Mouse (Mus musculus): ENCODE data around the gene Gm14137. TPM values are rescaled to one million over a fixed set of nuclear protein-coding genes. Genes with fewer than 3 reads are reported as not detected.

Gm14137 gene
- 0.83 and 0.90 TPM in 2 replicates for polyA plus RNA-seq (2015; fragmentation: Nextera tagmentation; extraction: Ambion mirVana)

DNA sequence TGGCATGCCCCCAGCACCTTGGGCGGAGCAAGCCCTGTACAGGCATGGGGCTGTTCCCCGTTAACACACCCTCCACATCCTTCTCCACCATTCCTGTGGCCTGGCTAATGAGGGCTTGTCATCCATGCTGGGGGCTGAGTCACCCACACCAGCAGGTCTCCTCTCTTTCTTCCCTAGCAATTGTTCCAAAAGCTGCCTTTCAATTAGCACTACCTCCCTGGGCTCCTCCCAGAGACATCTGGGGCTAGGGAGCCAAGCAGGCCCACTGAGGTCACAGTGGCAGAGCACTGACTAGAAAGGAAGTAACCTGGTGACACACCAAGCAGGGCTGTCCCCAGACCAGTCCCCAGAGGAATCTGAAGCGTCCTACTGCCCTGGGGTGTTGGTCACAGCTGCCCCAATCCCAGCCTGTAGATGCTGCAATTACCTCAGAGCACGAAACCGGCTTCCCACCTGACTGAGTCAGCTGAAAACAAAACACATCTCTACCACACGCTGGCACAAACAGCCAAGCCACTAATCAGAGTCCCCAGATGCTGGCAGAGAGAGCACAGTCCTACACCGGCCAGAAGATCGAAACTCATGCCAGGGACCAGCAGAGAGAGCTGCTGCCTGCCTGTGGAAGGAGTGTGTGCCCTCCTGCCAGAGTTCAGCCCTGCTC, at the start of gene Gm14137:
TSS of gene Gm14137 (plus strand) at position 519 of the 661 bp plus-strand sequence.
- Histone ChIP-seq H3K4me1 (peaks cover 15% of the 10 kb centered on the region), H3K27ac (replicated peaks) (no peak within 1 kb of the TSS), H3K4me3 (no peak within 1 kb of the TSS), H3K9me3 (no peaks in the 10 kb centered on the region), H3K4me2 (replicated peaks) (no peak within 1 kb of the TSS), H3K9ac (replicated peaks) (no peak within 1 kb of the TSS), H3K36me3 (peaks cover 9% of the 10 kb centered on the region; the same call in 1 of the 2 replicates), H3K27me3 (no peaks in the 10 kb centered on the region)
- peak; percentile 12; the same call in 1 of the 2 replicates for ATAC-seq (replicated peaks)
- 28% methylated on average over 8 of the region's 8 CpGs for WGBS

GRCm38 (mm10) chr2:119136346-119136898, 37.9 kb upstream of the Gm14137 start:
- Histone ChIP-seq H3K9ac (replicated peaks) (no peak overlapping the region), H3K27ac (replicated peaks) (no peak overlapping the region), H3K4me1 (no peaks in the 10 kb centered on the region), H3K36me3 (peaks cover 64% of the 10 kb centered on the region), H3K4me3 (no peak overlapping the region), H3K9me3 (no peaks in the 10 kb centered on the region), H3K4me2 (replicated peaks) (no peak overlapping the region), H3K27me3 (no peaks in the 10 kb centered on the region)
- 91% methylated on average over 5 of the region's 5 CpGs for WGBS
- ATAC-seq (replicated peaks), result no peak

- Histone ChIP-seq H3K4me2 (replicated peaks) (no peak overlapping the region), H3K4me1 (no peaks in the 10 kb centered on the region), H3K27me3 (no peaks in the 10 kb centered on the region), H3K9ac (replicated peaks) (no peak overlapping the region), H3K27ac (replicated peaks) (no peak overlapping the region), H3K36me3 (peaks cover 96% of the 10 kb centered on the region), H3K4me3 (no peak overlapping the region), H3K9me3 (no peaks in the 10 kb centered on the region)
- ATAC-seq (replicated peaks), result no peak
- WGBS, result 84% methylated on average over 2 of the region's 2 CpGs
Observed at GRCm38 (mm10) chr2:119145199-119145598, 29.1 kb upstream of the Gm14137 start.

- 89% methylated on average over 6 of the region's 6 CpGs for WGBS
- H3K9ac ChIP-seq (replicated peaks), result no peak overlapping the region
- H3K36me3 ChIP-seq, result peaks cover 95% of the 10 kb centered on the region
Observed at GRCm38 (mm10) chr2:119146435-119146834, 27.9 kb upstream of the Gm14137 start.

GRCm38 (mm10) chr2:119147160-119147678, 27.1 kb upstream of the Gm14137 start:
- Histone ChIP-seq H3K9ac (replicated peaks) (no peak overlapping the region), H3K27ac (replicated peaks) (no peak overlapping the region), H3K4me1 (no peaks in the 10 kb centered on the region), H3K36me3 (peaks cover 95% of the 10 kb centered on the region), H3K4me2 (replicated peaks) (no peak overlapping the region), H3K27me3 (no peaks in the 10 kb centered on the region), H3K4me3 (no peak overlapping the region), H3K9me3 (no peaks in the 10 kb centered on the region)
- no peak for ATAC-seq (replicated peaks)
- 88% methylated on average over 22 of the region's 22 CpGs for WGBS

More at GRCm38 (mm10) chr2:119146435-119146834, 27.9 kb upstream of the Gm14137 start:
- no peaks in the 10 kb centered on the region for H3K9me3 ChIP-seq
- no peak overlapping the region for H3K27ac ChIP-seq (replicated peaks)
- no peak overlapping the region for H3K4me3 ChIP-seq
- no peak for ATAC-seq (replicated peaks)
- no peaks in the 10 kb centered on the region for H3K27me3 ChIP-seq
- H3K4me1 ChIP-seq, result no peaks in the 10 kb centered on the region
- H3K4me2 ChIP-seq (replicated peaks), result no peak overlapping the region

DNA sequence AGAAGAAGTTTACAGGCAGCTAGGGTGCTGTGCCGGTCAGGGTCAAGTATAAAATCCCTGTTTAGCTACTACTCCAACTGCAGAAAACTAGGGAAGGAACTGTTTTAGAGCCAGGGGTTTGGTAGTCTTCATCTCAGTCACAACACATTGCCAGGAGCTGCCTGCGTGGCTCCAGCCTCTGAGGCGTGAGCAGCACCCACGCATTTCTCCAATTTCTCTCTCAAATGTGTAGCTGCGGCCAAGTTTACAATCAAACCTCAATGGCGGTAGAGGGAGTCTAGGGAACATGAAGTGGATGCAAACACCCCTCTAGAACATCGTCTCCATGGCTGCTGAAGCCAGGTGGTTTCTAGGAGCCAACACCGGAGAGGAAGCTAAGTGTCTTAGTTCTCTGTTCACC, 26.5 kb upstream of the Gm14137 start:
- Histone ChIP-seq H3K9me3 (no peaks in the 10 kb centered on the region), H3K27me3 (no peaks in the 10 kb centered on the region), H3K4me2 (replicated peaks) (no peak overlapping the region), H3K4me3 (no peak overlapping the region), H3K9ac (replicated peaks) (no peak overlapping the region), H3K36me3 (peaks cover 95% of the 10 kb centered on the region), H3K4me1 (no peaks in the 10 kb centered on the region), H3K27ac (replicated peaks) (no peak overlapping the region)
- 92% methylated on average over 8 of the region's 8 CpGs for WGBS
- no peak for ATAC-seq (replicated peaks)

- H3K27me3 ChIP-seq, result no peaks in the 10 kb centered on the region
- no peak overlapping the region for H3K9ac ChIP-seq (replicated peaks)
- peaks cover 68% of the 10 kb centered on the region for H3K36me3 ChIP-seq
- H3K4me2 ChIP-seq (replicated peaks), result no peak overlapping the region
- H3K9me3 ChIP-seq, result no peaks in the 10 kb centered on the region
- no peak for ATAC-seq (replicated peaks)
- no peak overlapping the region for H3K27ac ChIP-seq (replicated peaks)
- peaks cover 13% of the 10 kb centered on the region for H3K4me1 ChIP-seq
- 83% methylated on average over 6 of the region's 6 CpGs for WGBS
- H3K4me3 ChIP-seq, result no peak overlapping the region
Observed at GRCm38 (mm10) chr2:119152255-119152654, 22.1 kb upstream of the Gm14137 start.

DNA sequence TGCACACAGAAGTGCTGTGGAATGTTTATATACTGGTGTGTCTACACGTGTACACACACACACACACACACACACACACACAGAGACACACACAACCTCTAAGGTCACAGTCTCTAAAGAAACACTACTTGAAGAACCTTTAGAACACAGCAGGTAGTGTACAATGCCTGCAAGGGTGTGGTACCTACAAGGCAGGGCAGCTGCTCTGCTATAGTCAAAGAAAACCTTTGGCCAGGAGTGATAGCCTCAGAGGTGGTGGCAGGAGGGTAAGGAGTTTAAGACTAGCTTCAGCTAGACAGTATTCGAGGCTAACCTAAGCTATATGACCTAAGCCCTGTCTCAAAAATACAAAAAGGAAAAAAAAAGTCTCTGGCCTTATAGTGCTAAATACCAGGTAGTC, 19.6 kb upstream of the Gm14137 start:
- no peaks in the 10 kb centered on the region for H3K27me3 ChIP-seq
- H3K27ac ChIP-seq (replicated peaks), result no peak overlapping the region
- no peak overlapping the region for H3K4me2 ChIP-seq (replicated peaks)
- no peak overlapping the region for H3K9ac ChIP-seq (replicated peaks)
- H3K36me3 ChIP-seq, result peaks cover 45% of the 10 kb centered on the region
- no peak overlapping the region for H3K4me3 ChIP-seq
- H3K4me1 ChIP-seq, result peaks cover 17% of the 10 kb centered on the region
- ATAC-seq (replicated peaks), result no peak
- 91% methylated on average over 2 of the region's 2 CpGs for WGBS
- H3K9me3 ChIP-seq, result no peaks in the 10 kb centered on the region

DNA sequence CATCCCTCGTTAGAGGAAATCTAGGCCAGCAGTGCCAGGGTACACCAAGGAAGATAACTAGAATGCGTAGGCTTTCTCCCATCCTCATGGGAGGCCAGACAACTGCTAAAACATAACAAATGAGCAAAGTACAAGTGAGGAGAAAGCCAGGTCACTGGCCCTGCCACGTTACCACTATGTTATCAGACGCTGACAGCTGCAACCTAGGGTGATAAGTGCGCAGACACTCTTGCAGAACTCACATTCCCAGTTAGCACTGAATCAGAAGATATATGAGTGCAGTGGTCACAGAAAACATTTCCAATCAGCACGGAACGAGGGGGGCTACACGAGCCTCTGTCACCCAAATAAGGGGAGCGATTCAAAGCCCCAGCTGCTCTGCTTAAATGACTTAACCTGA, 18.9 kb upstream of the Gm14137 start:
- Histone ChIP-seq H3K9me3 (no peaks in the 10 kb centered on the region), H3K9ac (replicated peaks) (no peak overlapping the region), H3K4me3 (no peak overlapping the region; the same call in 1 of the 2 replicates), H3K27me3 (no peaks in the 10 kb centered on the region), H3K27ac (replicated peaks) (no peak overlapping the region), H3K4me2 (replicated peaks) (peak overlapping the region; percentile 92; the same call in 1 of the 2 replicates), H3K4me1 (peaks cover 17% of the 10 kb centered on the region), H3K36me3 (peaks cover 37% of the 10 kb centered on the region)
- ATAC-seq (replicated peaks), result no peak
- WGBS, result 85% methylated on average over 9 of the region's 9 CpGs

GRCm38 (mm10) chr2:119156081-119156680, 18.1 kb upstream of the Gm14137 start:
- ATAC-seq (replicated peaks), result peak; percentile 71

GRCm38 (mm10) chr2:119156681-119157572, 17.4 kb upstream of the Gm14137 start, which contains the start of gene Rmdn3:
Gene Rmdn3 (minus strand): TSS chr2:119157034.
- H3K9me3 ChIP-seq, result no peaks in the 10 kb centered on the region
- ATAC-seq (replicated peaks), result peak; percentile 92
- WGBS, result under 1% methylated on average over 57 of the region's 57 CpGs
- peak within 1 kb of the TSS; percentile 86 for H3K9ac ChIP-seq (replicated peaks)
- peak within 1 kb of the TSS; percentile 92 for H3K4me2 ChIP-seq (replicated peaks)
- peak within 1 kb of the TSS; percentile 76 for H3K27ac ChIP-seq (replicated peaks)
- H3K36me3 ChIP-seq, result peaks cover 23% of the 10 kb centered on the region
- no peaks in the 10 kb centered on the region for H3K27me3 ChIP-seq
- peaks cover 17% of the 10 kb centered on the region for H3K4me1 ChIP-seq
- H3K4me3 ChIP-seq, result peak within 1 kb of the TSS; percentile 94

More at GRCm38 (mm10) chr2:119156081-119156680, 18.1 kb upstream of the Gm14137 start:
- H3K9ac ChIP-seq (replicated peaks), result peak overlapping the region; percentile 86
- H3K4me1 ChIP-seq, result peaks cover 17% of the 10 kb centered on the region
- H3K36me3 ChIP-seq, result peaks cover 30% of the 10 kb centered on the region
- H3K4me2 ChIP-seq (replicated peaks), result peak overlapping the region; percentile 92
- peak overlapping the region; percentile 76; the same call in 1 of the 2 replicates for H3K27ac ChIP-seq (replicated peaks)
- WGBS, result 8% methylated on average over 34 of the region's 34 CpGs
- H3K9me3 ChIP-seq, result no peaks in the 10 kb centered on the region
- no peaks in the 10 kb centered on the region for H3K27me3 ChIP-seq
- peak overlapping the region; percentile 94 for H3K4me3 ChIP-seq

Data from forebrain, embryonic 15.5 days (tissue).